Mouse (Mus musculus): ENCODE data around the gene Zfand6. TPM values are rescaled to one million over a fixed set of nuclear protein-coding genes. Genes with fewer than 3 reads are reported as not detected.
A peak's percentile ranks its signal among the peaks of the same experiment; 100 is the strongest.

The Zfand6 gene
- polyA plus RNA-seq, 1 experiment from 2014 or later, result 163 TPM

DNA sequence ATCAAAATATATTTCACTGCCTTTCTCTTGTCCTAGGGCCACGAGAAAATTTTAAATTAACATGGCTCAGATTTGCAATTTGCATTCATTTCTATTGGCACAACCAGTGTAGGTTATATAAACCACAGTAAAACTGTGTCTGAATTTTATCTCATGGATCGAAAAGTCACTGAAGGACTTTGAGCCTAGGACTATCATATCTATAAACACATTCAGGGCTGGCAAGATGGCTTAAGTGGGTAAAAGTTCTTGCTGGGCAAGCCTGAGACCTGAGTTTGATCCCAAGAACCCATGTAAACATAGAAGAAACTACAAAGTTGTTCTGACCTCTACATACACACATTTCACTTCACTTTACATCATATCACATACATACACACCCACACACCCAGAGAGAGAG is 3.4 kb downstream of the Zfand6 start:
- no peak for ATAC-seq (ENCODE audit: insufficient number of reproducible peaks, low FRiP score)
- Histone ChIP-seq H3K36me3 (no peaks in the 10 kb centered on the region), H3K9ac (no peak overlapping the region), H3K9me3 (replicated peaks) (no peaks in the 10 kb centered on the region), H3K27ac (ENCODE audit: poor library complexity, severe bottlenecking) (no peak overlapping the region), H3K27me3 (replicated peaks) (no peaks in the 10 kb centered on the region), H3K4me1 (replicated peaks) (peaks cover 10% of the 10 kb centered on the region; the same call in 1 of the 2 replicates), H3K4me2 (no peak overlapping the region), H3K4me3 (no peak overlapping the region)
- 72% methylated on average over 2 of the region's 2 CpGs for WGBS

- Histone ChIP-seq H3K4me3 (no peak overlapping the region), H3K27ac (ENCODE audit: poor library complexity, severe bottlenecking) (no peak overlapping the region), H3K9ac (no peak overlapping the region), H3K4me2 (no peak overlapping the region), H3K4me1 (replicated peaks) (peaks cover 14% of the 10 kb centered on the region), H3K9me3 (replicated peaks) (no peaks in the 10 kb centered on the region), H3K36me3 (no peaks in the 10 kb centered on the region), H3K27me3 (replicated peaks) (no peaks in the 10 kb centered on the region)
- ATAC-seq (ENCODE audit: insufficient number of reproducible peaks, low FRiP score), result no peak
- 90% methylated on average over 1 of the region's 1 CpGs for WGBS
Measured at GRCm38 (mm10) chr7:84684675-84685074, 5.1 kb downstream of the Zfand6 start.

GRCm38 (mm10) chr7:84681558-84681957 is 8.2 kb downstream of the Zfand6 start:
- H3K27me3 ChIP-seq (replicated peaks), result no peaks in the 10 kb centered on the region
- H3K4me1 ChIP-seq (replicated peaks), result peaks cover 6% of the 10 kb centered on the region
- H3K27ac ChIP-seq (ENCODE audit: poor library complexity, severe bottlenecking), result no peak overlapping the region
- no peak overlapping the region for H3K9ac ChIP-seq
- H3K9me3 ChIP-seq (replicated peaks), result no peaks in the 10 kb centered on the region
- H3K36me3 ChIP-seq, result no peaks in the 10 kb centered on the region
- WGBS, result 79% methylated on average over 1 of the region's 1 CpGs
- no peak for ATAC-seq (ENCODE audit: insufficient number of reproducible peaks, low FRiP score)
- no peak overlapping the region for H3K4me3 ChIP-seq
- H3K4me2 ChIP-seq, result no peak overlapping the region

DNA sequence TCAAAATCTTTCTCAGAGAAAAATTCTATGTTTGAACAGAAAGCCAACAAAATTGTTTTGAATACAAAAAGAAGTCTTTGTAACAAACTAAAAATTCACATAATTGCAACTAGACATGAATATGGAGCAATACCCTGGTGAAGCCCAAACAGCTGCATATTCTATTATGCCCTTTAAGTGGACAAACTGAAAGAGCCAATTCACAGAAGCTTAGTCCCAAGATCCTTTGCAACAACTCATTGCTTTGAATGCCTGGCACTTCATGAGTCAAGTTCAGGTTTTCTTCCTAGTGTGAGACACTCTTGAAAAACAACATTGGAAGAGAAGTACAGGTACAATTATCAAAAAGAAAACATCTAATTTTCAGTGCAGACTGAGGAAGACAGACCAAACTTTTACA is 8.8 kb downstream of the Zfand6 start:
- Histone ChIP-seq H3K27me3 (replicated peaks) (no peaks in the 10 kb centered on the region), H3K4me2 (no peak overlapping the region), H3K27ac (ENCODE audit: poor library complexity, severe bottlenecking) (no peak overlapping the region), H3K9ac (no peak overlapping the region), H3K9me3 (replicated peaks) (no peaks in the 10 kb centered on the region), H3K4me3 (no peak overlapping the region), H3K36me3 (no peaks in the 10 kb centered on the region), H3K4me1 (replicated peaks) (peaks cover 7% of the 10 kb centered on the region)
- no peak for ATAC-seq (ENCODE audit: insufficient number of reproducible peaks, low FRiP score)

DNA sequence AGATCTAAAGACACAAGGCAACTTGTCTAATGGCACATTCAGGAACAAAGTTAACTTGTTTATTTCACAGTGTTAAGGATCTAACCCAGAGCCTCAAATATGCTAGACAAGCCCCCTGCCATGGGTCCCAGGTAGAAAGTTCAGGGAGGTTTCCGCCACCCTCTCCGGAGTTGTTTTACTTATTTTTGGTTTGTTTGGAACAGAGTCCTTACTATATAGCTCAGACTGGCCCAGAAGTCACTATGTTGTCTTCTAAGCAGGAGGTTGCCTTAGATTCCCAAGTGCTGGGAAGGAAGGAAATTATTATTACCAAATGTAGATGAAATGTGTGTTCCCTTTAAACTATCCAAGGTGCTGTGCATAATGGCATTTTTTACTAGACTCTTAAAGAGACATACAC is 9.7 kb downstream of the Zfand6 start:
- Histone ChIP-seq H3K4me3 (peak overlapping the region; percentile 22), H3K9ac (no peak overlapping the region), H3K4me2 (peak overlapping the region; percentile 51), H3K27ac (ENCODE audit: poor library complexity, severe bottlenecking) (peak overlapping the region; percentile 66), H3K4me1 (replicated peaks) (peaks cover 11% of the 10 kb centered on the region), H3K27me3 (replicated peaks) (no peaks in the 10 kb centered on the region), H3K9me3 (replicated peaks) (no peaks in the 10 kb centered on the region), H3K36me3 (no peaks in the 10 kb centered on the region)
- 65% methylated on average over 2 of the region's 2 CpGs for WGBS
- no peak for ATAC-seq (ENCODE audit: insufficient number of reproducible peaks, low FRiP score)

- WGBS, result 4% methylated on average over 4 of the region's 4 CpGs
- Histone ChIP-seq H3K36me3 (no peaks in the 10 kb centered on the region), H3K9ac (no peak overlapping the region), H3K4me3 (peak overlapping the region; percentile 40), H3K4me2 (no peak overlapping the region), H3K27me3 (replicated peaks) (no peaks in the 10 kb centered on the region), H3K4me1 (replicated peaks) (peaks cover 11% of the 10 kb centered on the region), H3K9me3 (replicated peaks) (no peaks in the 10 kb centered on the region), H3K27ac (ENCODE audit: poor library complexity, severe bottlenecking) (no peak overlapping the region)
- ATAC-seq (ENCODE audit: insufficient number of reproducible peaks, low FRiP score), result peak; percentile 91
Measured at GRCm38 (mm10) chr7:84679264-84679663, 10.5 kb downstream of the Zfand6 start.

DNA sequence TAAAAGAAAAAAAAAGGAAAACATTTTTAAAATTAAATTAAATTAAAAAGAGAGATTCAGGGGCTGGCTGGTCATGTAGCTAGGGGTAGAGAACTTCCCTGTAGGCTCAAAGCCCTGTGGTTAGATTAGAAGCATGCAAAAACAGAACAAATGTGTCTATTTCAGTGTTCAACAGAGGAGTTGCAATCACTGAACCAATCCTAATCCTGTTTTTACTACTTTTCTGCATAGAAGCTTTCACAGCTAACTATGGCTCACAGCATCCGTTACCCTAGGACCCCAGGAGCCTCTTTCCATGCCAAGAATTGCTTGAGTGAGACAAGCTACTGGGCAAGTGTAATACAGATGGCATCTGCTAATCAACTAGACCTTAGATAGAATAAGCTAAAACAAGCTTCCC is 16.7 kb downstream of the Zfand6 start:
- no peak overlapping the region for H3K9ac ChIP-seq

DNA sequence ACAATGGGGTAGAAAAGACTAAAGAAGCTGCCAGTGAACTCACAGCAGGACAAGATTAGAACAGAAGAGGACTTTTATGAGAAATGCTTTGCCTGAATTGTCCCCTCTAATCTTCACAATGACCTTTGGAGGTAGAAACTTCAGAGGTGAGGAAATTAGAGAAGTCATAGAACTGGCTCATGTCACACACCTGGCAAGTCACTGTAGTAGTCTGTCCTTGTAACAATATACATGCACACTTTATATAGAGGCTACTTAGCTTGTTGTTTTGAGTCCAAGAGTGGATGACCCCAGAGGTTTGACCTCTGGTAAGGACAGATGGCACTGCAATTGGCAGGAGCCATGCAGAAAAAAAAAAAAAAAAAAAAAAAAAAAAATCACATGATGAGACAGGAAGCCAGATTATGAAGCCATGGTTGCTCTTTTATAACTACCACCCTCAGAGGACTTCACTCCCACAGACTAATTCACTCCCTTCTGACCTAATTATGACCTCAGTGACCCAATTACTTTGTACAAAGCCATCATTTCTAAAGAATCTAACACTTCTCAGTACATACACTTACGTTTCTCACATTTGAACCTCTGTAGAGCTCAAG is 20.1 kb downstream of the Zfand6 start:
- Histone ChIP-seq H3K36me3 (no peaks in the 10 kb centered on the region), H3K27ac (ENCODE audit: poor library complexity, severe bottlenecking) (no peak overlapping the region), H3K4me2 (no peak overlapping the region), H3K4me1 (replicated peaks) (peaks cover 10% of the 10 kb centered on the region), H3K27me3 (replicated peaks) (no peaks in the 10 kb centered on the region), H3K4me3 (no peak overlapping the region), H3K9ac (no peak overlapping the region), H3K9me3 (replicated peaks) (no peaks in the 10 kb centered on the region)
- 80% methylated on average over 1 of the region's 1 CpGs for WGBS
- no peak for ATAC-seq (ENCODE audit: insufficient number of reproducible peaks, low FRiP score)

More for the DNA sequence above, 16.7 kb downstream of the Zfand6 start:
- ATAC-seq (ENCODE audit: insufficient number of reproducible peaks, low FRiP score), result no peak
- Histone ChIP-seq H3K4me3 (no peak overlapping the region), H3K4me1 (replicated peaks) (peaks cover 15% of the 10 kb centered on the region), H3K9me3 (replicated peaks) (no peaks in the 10 kb centered on the region), H3K36me3 (no peaks in the 10 kb centered on the region), H3K27ac (ENCODE audit: poor library complexity, severe bottlenecking) (no peak overlapping the region), H3K27me3 (replicated peaks) (no peaks in the 10 kb centered on the region), H3K4me2 (no peak overlapping the region)
- 80% methylated on average over 1 of the region's 1 CpGs for WGBS

- no peaks in the 10 kb centered on the region for H3K9me3 ChIP-seq (replicated peaks)
Measured at GRCm38 (mm10) chr7:84667946-84668345, 21.8 kb downstream of the Zfand6 start.

GRCm38 (mm10) chr7:84652740-84653139 is 37.0 kb downstream of the Zfand6 start:
- H3K4me3 ChIP-seq, result no peak overlapping the region
- H3K9ac ChIP-seq, result no peak overlapping the region
- H3K4me1 ChIP-seq (replicated peaks), result 0 out of 2 replicates have a peak, but pooled peaks cover 2% of the 10 kb centered on the region
- H3K27ac ChIP-seq (ENCODE audit: poor library complexity, severe bottlenecking), result no peak overlapping the region
- H3K36me3 ChIP-seq, result 0 out of 2 replicates have a peak, but pooled peaks cover 5% of the 10 kb centered on the region
- no peaks in the 10 kb centered on the region for H3K9me3 ChIP-seq (replicated peaks)
- ATAC-seq (ENCODE audit: insufficient number of reproducible peaks, low FRiP score), result no peak
- no peaks in the 10 kb centered on the region for H3K27me3 ChIP-seq (replicated peaks)
- 87% methylated on average over 2 of the region's 2 CpGs for WGBS
- H3K4me2 ChIP-seq, result no peak overlapping the region

More at GRCm38 (mm10) chr7:84667946-84668345, 21.8 kb downstream of the Zfand6 start:
- no peak for ATAC-seq (ENCODE audit: insufficient number of reproducible peaks, low FRiP score)
- no peak overlapping the region for H3K9ac ChIP-seq
- no peaks in the 10 kb centered on the region for H3K27me3 ChIP-seq (replicated peaks)
- H3K36me3 ChIP-seq, result no peaks in the 10 kb centered on the region
- H3K4me1 ChIP-seq (replicated peaks), result peaks cover 10% of the 10 kb centered on the region
- no peak overlapping the region for H3K27ac ChIP-seq (ENCODE audit: poor library complexity, severe bottlenecking)
- no peak overlapping the region for H3K4me3 ChIP-seq
- 92% methylated on average over 5 of the region's 5 CpGs for WGBS
- no peak overlapping the region for H3K4me2 ChIP-seq

- H3K36me3 ChIP-seq, result 0 out of 2 replicates have a peak, but pooled peaks cover 5% of the 10 kb centered on the region
- H3K4me3 ChIP-seq, result no peak overlapping the region
- no peaks in the 10 kb centered on the region for H3K9me3 ChIP-seq (replicated peaks)
- peak overlapping the region; percentile 38; the same call in 1 of the 2 replicates for H3K27ac ChIP-seq (ENCODE audit: poor library complexity, severe bottlenecking)
- no peak overlapping the region for H3K9ac ChIP-seq
- WGBS, result 70% methylated on average over 2 of the region's 2 CpGs
- H3K4me1 ChIP-seq (replicated peaks), result 0 out of 2 replicates have a peak, but pooled peaks cover 2% of the 10 kb centered on the region
- ATAC-seq (ENCODE audit: insufficient number of reproducible peaks, low FRiP score), result no peak
- H3K27me3 ChIP-seq (replicated peaks), result no peaks in the 10 kb centered on the region
- H3K4me2 ChIP-seq, result no peak overlapping the region
Measured at GRCm38 (mm10) chr7:84651987-84652321, 37.8 kb downstream of the Zfand6 start.

All from heart, embryonic 12.5 days (tissue).